ENCODE assay signal across 30 mouse cellular contexts in genomic region chr11:86158950-86159349, GRCm38 (mm10). TPM values are rescaled to one million over a fixed set of nuclear protein-coding genes. Genes with fewer than 3 reads are reported as not detected.
A peak's percentile ranks its signal among the peaks of the same experiment; 100 is the strongest.
DNase-seq lines count a peak whose midpoint lies in the region; ATAC-seq and TF ChIP-seq lines count a peak whose summit lies in the region.
"Had no signal": no experiment of that assay in that cellular context is flagged by ENCODE, and none has a peak within 500 bp of the region (broad histone marks: within the 10 kb centered on the region; RNA-seq: fewer than 3 reads in every experiment).

No protein-coding gene starts in this region.

- TF ChIP-seq CTCF in kidney, postnatal 0 days (IDR thresholded peaks at IDR 0.05; ENCODE audit: low read depth), result no peak

- H3K4me3 ChIP-seq in kidney, postnatal 0 days (replicated peaks; ENCODE audit: low read depth, low read length), result no peak overlapping the region
- H3K4me3 ChIP-seq: embryonic facial prominence, embryonic 15.5 days; forebrain, embryonic 15.5 days; heart, adult 2 months; heart, embryonic 13.5 days; hindbrain, embryonic 10.5 days; intestine, embryonic 15.5 days; neural tube, embryonic 13.5 days; stomach, embryonic 15.5 days had no signal

- no peaks in the 10 kb centered on the region for H3K4me1 ChIP-seq in kidney, postnatal 0 days (replicated peaks; ENCODE audit: insufficient read depth, low read length)
- H3K4me1 ChIP-seq: embryonic facial prominence, embryonic 15.5 days; heart, embryonic 13.5 days; hindbrain, embryonic 10.5 days; intestine, embryonic 15.5 days; neural tube, embryonic 13.5 days; stomach, embryonic 15.5 days had no signal

- intact Hi-C loops in heart, postnatal 10 days (cut with DNase I), result no loop called here

- H3K4me2 ChIP-seq in kidney, postnatal 0 days (ENCODE audit: low read length), result no peak overlapping the region
- H3K4me2 ChIP-seq: embryonic facial prominence, embryonic 15.5 days; forebrain, embryonic 15.5 days; heart, embryonic 13.5 days; intestine, embryonic 15.5 days; neural tube, embryonic 13.5 days; stomach, embryonic 15.5 days had no signal

- H3K27ac ChIP-seq in kidney, postnatal 0 days, result no peak overlapping the region
- H3K27ac ChIP-seq: embryonic facial prominence, embryonic 15.5 days; forebrain, embryonic 15.5 days; heart, adult 2 months; heart, embryonic 13.5 days; hindbrain, embryonic 10.5 days; intestine, embryonic 15.5 days; liver, embryonic 14.5 days; neural tube, embryonic 13.5 days; stomach, embryonic 15.5 days had no signal

- peak; percentile 17 for DNase-seq in kidney, postnatal 0 days (ENCODE audit: low spot score)
- DNase-seq in kidney, adult 8-10 months, result no peak
- DNase-seq in NIH3T3 (ENCODE audit: low read depth), result peak; percentile 39
- peak; percentile 7 for DNase-seq in forelimb bud, embryonic 11.5 days (ENCODE audit: low read depth, low spot score)
- no peak for DNase-seq in heart, postnatal 10 days
- DNase-seq: adrenal gland, adult 2 months; cerebellum, adult 8-10 months; cerebellum, postnatal 25 days; embryo, embryonic 11 days; heart, adult 2 months; heart, postnatal 14 days; kidney, adult 2 months; kidney, postnatal 10 days; layer of hippocampus, postnatal 36 days; left cerebral cortex, postnatal 4 days; liver; lung, adult 2 months; lung, postnatal 10 days; midbrain, embryonic 14.5 days; right cerebral cortex, postnatal 14 days had no signal

- H3K27me3 ChIP-seq in kidney, postnatal 0 days (ENCODE audit: insufficient read depth, low read length), result no peaks in the 10 kb centered on the region
- H3K27me3 ChIP-seq: embryonic facial prominence, embryonic 15.5 days; forebrain, embryonic 15.5 days; heart, embryonic 13.5 days; intestine, embryonic 15.5 days; neural tube, embryonic 13.5 days; stomach, embryonic 15.5 days had no signal

- ATAC-seq in kidney, postnatal 0 days (replicated peaks; ENCODE audit: low FRiP score, low read depth), result no peak
- no peak for ATAC-seq in monocyte, adult 5-6 weeks (replicated peaks; ENCODE audit: insufficient number of reproducible peaks, low FRiP score, low TSS enrichment, poor library complexity, severe bottlenecking)
- ATAC-seq: forebrain, embryonic 15.5 days; hindbrain, embryonic 16.5 days; intestine, embryonic 15.5 days had no signal

- no peaks in the 10 kb centered on the region for H3K9me3 ChIP-seq in kidney, postnatal 0 days (replicated peaks; ENCODE audit: low read length)
- H3K9me3 ChIP-seq: embryonic facial prominence, embryonic 15.5 days; forebrain, embryonic 15.5 days; heart, embryonic 13.5 days; hindbrain, embryonic 10.5 days; intestine, embryonic 15.5 days; neural tube, embryonic 13.5 days; stomach, embryonic 15.5 days had no signal

- H3K9ac ChIP-seq in kidney, postnatal 0 days (ENCODE audit: low read depth, low read length), result no peak overlapping the region
- H3K9ac ChIP-seq: embryonic facial prominence, embryonic 15.5 days; forebrain, embryonic 15.5 days; heart, embryonic 13.5 days; intestine, embryonic 15.5 days; liver, embryonic 14.5 days; neural tube, embryonic 13.5 days; stomach, embryonic 15.5 days had no signal

- no peaks in the 10 kb centered on the region for H3K36me3 ChIP-seq in kidney, postnatal 0 days (ENCODE audit: insufficient read depth, low read length)
- H3K36me3 ChIP-seq: embryonic facial prominence, embryonic 15.5 days; forebrain, embryonic 15.5 days; heart, embryonic 13.5 days; hindbrain, embryonic 10.5 days; intestine, embryonic 15.5 days; neural tube, embryonic 13.5 days had no signal

- WGBS in kidney, postnatal 0 days, result 54% methylated on average over 2 of the region's 2 CpGs

RNA-seq across cellular contexts. Expression of gene Brip1, which starts 42.0 kb away (rescaled TPM):
- 3.8 and 4.8 TPM in 2 replicates for polyA plus RNA-seq in kidney, postnatal 0 days (2015; fragmentation: Nextera tagmentation; extraction: Ambion mirVana)
- total RNA-seq in monocyte, adult 5-6 weeks (2017), result 0.38 to 1.3 TPM (median 1.1 TPM) in 3 replicates
- 1 to 10 TPM; 2.4 to 2.9 TPM for total RNA-seq in heart, postnatal 10 days (2021)

Comparison
In these comparisons a context has a peak if more than half of its experiments do, and no peak if none do; other contexts are left out.
1. DNase-seq: peak in kidney, postnatal 0 days (single experiment), NIH3T3 (single experiment) and forelimb bud, embryonic 11.5 days (single experiment); none in kidney, adult 8-10 months (0 of 2) and heart, postnatal 10 days (0 of 2).